Mouse (Mus musculus): ENCODE data around the gene Pnpo. TPM values are rescaled to one million over a fixed set of nuclear protein-coding genes. Genes with fewer than 3 reads are reported as not detected.

Pnpo gene
- total RNA-seq, 1 experiment = 24.0 TPM

DNA sequence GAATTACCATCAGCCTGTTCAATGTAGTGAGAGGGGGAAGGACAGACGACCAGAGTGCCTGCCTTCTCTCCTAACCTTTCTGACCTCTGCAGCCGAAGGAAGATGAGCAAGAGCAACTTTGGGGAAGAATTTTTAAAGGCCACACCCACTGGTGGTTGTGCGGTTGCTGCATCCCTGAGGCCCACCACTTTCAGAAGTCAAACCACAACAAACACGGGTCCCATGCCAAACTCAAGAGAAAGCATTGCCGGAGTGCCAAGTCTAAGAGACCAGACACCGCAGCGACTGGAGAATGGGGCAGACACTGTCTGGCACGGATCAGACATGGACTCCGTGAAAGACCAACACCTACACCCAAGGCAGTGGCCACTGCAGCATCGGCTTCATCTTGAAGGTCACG, 18.9 kb downstream of the Pnpo start:
- Histone ChIP-seq H3K9me3 (ENCODE audit: control insufficient read depth, insufficient read depth, low read depth, low read length) (no peaks in the 10 kb centered on the region), H3K9ac (ENCODE audit: insufficient read depth, low read depth, low read length, poor library complexity, severe bottlenecking) (no peak overlapping the region), H3K36me3 (ENCODE audit: control insufficient read depth, insufficient read depth, low read length, poor library complexity, severe bottlenecking) (no peaks in the 10 kb centered on the region), H3K4me1 (ENCODE audit: control insufficient read depth in 2 of 2, insufficient read depth in 2 of 2, low read length in 2 of 2, poor library complexity in 1 of 2) (peaks cover 7 to 9% of the 10 kb centered on the region in 2 experiments), H3K27ac (ENCODE audit: insufficient read depth, low read depth, low read length, poor library complexity, severe bottlenecking) (no peak overlapping the region), H3K4me3 (ENCODE audit: insufficient read depth in 1 of 2, low read depth in 1 of 2, low read length in 2 of 2, poor library complexity in 1 of 2, severe bottlenecking in 1 of 2) (no peak overlapping the region)
- DNase-seq (ENCODE audit: low read depth, low spot score) = no peak
- in situ Hi-C loops (cut with MboI; ENCODE audit: low sequenced_read_pairs in 2 of 2, unreplicated experiment in 2 of 2) = no loop called here
- TF ChIP-seq ZC3H11A (IDR thresholded peaks at IDR 0.05; ENCODE audit: borderline replicate concordance, low read depth, low read length) (no peak), HCFC1 (IDR thresholded peaks at IDR 0.05; ENCODE audit: borderline replicate concordance, insufficient read depth, low read length) (no peak), ZNF384 (IDR thresholded peaks at IDR 0.05; ENCODE audit: low read depth, low read length) (no peak), MAFK (IDR thresholded peaks at IDR 0.05; ENCODE audit: insufficient read depth, low read depth, low read length) (no peak), CHD2 (IDR thresholded peaks at IDR 0.05; ENCODE audit: low read depth, low read length) (no peak)

DNA sequence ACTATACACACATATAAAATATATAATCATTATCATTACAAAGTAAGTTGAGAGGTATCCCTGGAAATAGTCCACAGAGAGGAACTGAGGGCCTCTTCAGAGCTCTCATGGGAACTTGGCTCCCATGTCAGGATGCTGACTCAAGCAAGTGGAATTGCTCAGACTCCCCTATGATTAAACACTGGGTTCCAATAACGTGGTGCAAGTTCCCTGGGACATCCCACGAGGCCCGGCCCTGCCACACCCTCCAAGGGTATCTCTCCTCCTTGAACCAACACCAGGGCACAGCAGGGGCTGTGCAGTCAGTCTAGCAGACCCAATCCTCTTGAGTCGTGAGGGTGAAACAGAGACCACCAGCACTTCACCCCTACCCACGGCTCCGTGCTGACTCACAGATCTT, 24.8 kb downstream of the Pnpo start:
- Histone ChIP-seq H3K9me3 (ENCODE audit: control insufficient read depth, insufficient read depth, low read depth, low read length) (no peaks in the 10 kb centered on the region), H3K4me1 (ENCODE audit: control insufficient read depth in 2 of 2, insufficient read depth in 2 of 2, low read length in 2 of 2, poor library complexity in 1 of 2) (peaks cover 0 to 4% of the 10 kb centered on the region in 2 experiments; a peak in 1 of 4 replicates), H3K27ac (ENCODE audit: insufficient read depth, low read depth, low read length, poor library complexity, severe bottlenecking) (no peak overlapping the region), H3K36me3 (ENCODE audit: control insufficient read depth, insufficient read depth, low read length, poor library complexity, severe bottlenecking) (peaks cover 5% of the 10 kb centered on the region; the same call in 1 of the 2 replicates), H3K4me3 (ENCODE audit: insufficient read depth in 1 of 2, low read depth in 1 of 2, low read length in 2 of 2, poor library complexity in 1 of 2, severe bottlenecking in 1 of 2) (no peak overlapping the region), H3K9ac (ENCODE audit: insufficient read depth, low read depth, low read length, poor library complexity, severe bottlenecking) (no peak overlapping the region)
- DNase-seq (ENCODE audit: low read depth, low spot score) = no peak
- in situ Hi-C loops (cut with MboI; ENCODE audit: low sequenced_read_pairs in 2 of 2, unreplicated experiment in 2 of 2) = no loop called here
- no peak for TF ChIP-seq ZC3H11A (IDR thresholded peaks at IDR 0.05; ENCODE audit: borderline replicate concordance, low read depth, low read length)
- no peak for TF ChIP-seq ZNF384 (IDR thresholded peaks at IDR 0.05; ENCODE audit: low read depth, low read length)
- no peak for TF ChIP-seq CHD2 (IDR thresholded peaks at IDR 0.05; ENCODE audit: low read depth, low read length)
- TF ChIP-seq HCFC1 (IDR thresholded peaks at IDR 0.05; ENCODE audit: borderline replicate concordance, insufficient read depth, low read length) = no peak
- TF ChIP-seq MAFK (IDR thresholded peaks at IDR 0.05; ENCODE audit: insufficient read depth, low read depth, low read length) = no peak

DNA sequence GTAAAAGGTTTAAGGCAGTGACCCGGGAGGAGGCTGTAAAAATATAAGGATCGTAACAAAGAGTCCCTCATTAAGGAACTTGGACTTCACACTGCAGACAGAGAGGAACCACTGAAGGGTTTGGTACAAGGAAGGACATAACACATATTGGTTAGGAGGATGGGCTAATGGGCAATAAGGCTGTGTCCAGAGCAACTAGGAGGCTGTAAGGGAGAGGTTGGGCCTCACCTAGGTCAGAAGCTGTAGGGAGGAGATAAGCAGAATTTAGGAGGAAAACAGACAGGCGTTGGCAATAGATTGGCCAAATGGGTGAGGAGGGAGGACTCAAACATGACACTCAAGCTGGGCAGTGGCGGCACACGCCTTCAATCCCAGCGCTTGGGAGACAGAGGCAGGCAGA, 26.4 kb downstream of the Pnpo start:
- H3K27ac ChIP-seq (ENCODE audit: insufficient read depth, low read depth, low read length, poor library complexity, severe bottlenecking) = no peak overlapping the region
- no peak overlapping the region for H3K4me3 ChIP-seq (ENCODE audit: insufficient read depth in 1 of 2, low read depth in 1 of 2, low read length in 2 of 2, poor library complexity in 1 of 2, severe bottlenecking in 1 of 2)
- peaks cover 7% of the 10 kb centered on the region; the same call in 1 of the 2 replicates for H3K36me3 ChIP-seq (ENCODE audit: control insufficient read depth, insufficient read depth, low read length, poor library complexity, severe bottlenecking)
- in situ Hi-C loops (cut with MboI; ENCODE audit: low sequenced_read_pairs in 2 of 2, unreplicated experiment in 2 of 2) = no loop called here
- no peak for TF ChIP-seq ZC3H11A (IDR thresholded peaks at IDR 0.05; ENCODE audit: borderline replicate concordance, low read depth, low read length)
- H3K9me3 ChIP-seq (ENCODE audit: control insufficient read depth, insufficient read depth, low read depth, low read length) = no peaks in the 10 kb centered on the region
- no peak overlapping the region for H3K9ac ChIP-seq (ENCODE audit: insufficient read depth, low read depth, low read length, poor library complexity, severe bottlenecking)
- no peak for DNase-seq (ENCODE audit: low read depth, low spot score)
- H3K4me1 ChIP-seq (ENCODE audit: control insufficient read depth in 2 of 2, insufficient read depth in 2 of 2, low read length in 2 of 2, poor library complexity in 1 of 2) = peaks cover 0 to 4% of the 10 kb centered on the region in 2 experiments; a peak in 1 of 4 replicates

DNA sequence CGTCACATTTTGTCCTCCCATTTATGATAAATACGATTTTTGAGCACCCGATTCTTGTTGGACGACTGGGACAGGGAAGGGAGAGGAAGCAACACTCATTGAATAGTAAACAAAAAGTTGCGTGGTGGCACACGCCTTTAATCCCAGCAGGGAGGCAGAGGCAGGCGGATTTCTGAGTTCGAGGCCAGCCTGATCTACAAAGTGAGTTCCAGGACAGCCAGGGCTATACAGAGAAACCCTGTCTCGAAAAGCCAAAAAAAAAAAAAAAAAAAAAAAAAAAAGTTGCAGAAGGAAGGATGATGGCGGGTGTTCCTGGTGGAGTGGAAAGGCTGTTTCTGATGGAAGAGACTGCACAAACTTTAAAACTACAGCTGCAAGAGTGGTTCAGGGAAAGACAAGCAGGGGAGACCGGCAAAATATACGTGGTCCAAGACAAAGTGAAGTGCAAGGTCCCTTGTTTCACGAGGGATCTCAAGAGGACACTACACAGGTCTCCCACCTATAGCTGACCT, 26.8 kb downstream of the Pnpo start:
- peak overlapping the region; percentile 44; the same call in 1 of the 2 replicates for H3K9ac ChIP-seq (ENCODE audit: insufficient read depth, low read depth, low read length, poor library complexity, severe bottlenecking)
- no peak overlapping the region for H3K27ac ChIP-seq (ENCODE audit: insufficient read depth, low read depth, low read length, poor library complexity, severe bottlenecking)
- H3K4me3 ChIP-seq (ENCODE audit: insufficient read depth in 1 of 2, low read depth in 1 of 2, low read length in 2 of 2, poor library complexity in 1 of 2, severe bottlenecking in 1 of 2) = peak overlapping the region; percentile 18 to 37; a peak in 3 of 4 replicates
- peaks cover 0 to 4% of the 10 kb centered on the region in 2 experiments; a peak in 1 of 4 replicates for H3K4me1 ChIP-seq (ENCODE audit: control insufficient read depth in 2 of 2, insufficient read depth in 2 of 2, low read length in 2 of 2, poor library complexity in 1 of 2)
- in situ Hi-C loops (cut with MboI; ENCODE audit: low sequenced_read_pairs in 2 of 2, unreplicated experiment in 2 of 2) = no loop called here
- H3K9me3 ChIP-seq (ENCODE audit: control insufficient read depth, insufficient read depth, low read depth, low read length) = no peaks in the 10 kb centered on the region
- TF ChIP-seq MAFK (IDR thresholded peaks at IDR 0.05; ENCODE audit: insufficient read depth, low read depth, low read length) = no peak
- peak; percentile 79 for TF ChIP-seq ZNF384 (IDR thresholded peaks at IDR 0.05; ENCODE audit: low read depth, low read length)
- no peak for DNase-seq (ENCODE audit: low read depth, low spot score)
- H3K36me3 ChIP-seq (ENCODE audit: control insufficient read depth, insufficient read depth, low read length, poor library complexity, severe bottlenecking) = peaks cover 11% of the 10 kb centered on the region; the same call in 1 of the 2 replicates

Measured in ES-E14 (cell line).